Mouse (Mus musculus): ENCODE results near the gene Zbtb9. TPM values are rescaled to one million over a fixed set of nuclear protein-coding genes. Genes with fewer than 3 reads are reported as not detected.

The Zbtb9 gene
- polyA plus RNA-seq, 1 experiment from 2014 or later = 20.6 TPM

DNA sequence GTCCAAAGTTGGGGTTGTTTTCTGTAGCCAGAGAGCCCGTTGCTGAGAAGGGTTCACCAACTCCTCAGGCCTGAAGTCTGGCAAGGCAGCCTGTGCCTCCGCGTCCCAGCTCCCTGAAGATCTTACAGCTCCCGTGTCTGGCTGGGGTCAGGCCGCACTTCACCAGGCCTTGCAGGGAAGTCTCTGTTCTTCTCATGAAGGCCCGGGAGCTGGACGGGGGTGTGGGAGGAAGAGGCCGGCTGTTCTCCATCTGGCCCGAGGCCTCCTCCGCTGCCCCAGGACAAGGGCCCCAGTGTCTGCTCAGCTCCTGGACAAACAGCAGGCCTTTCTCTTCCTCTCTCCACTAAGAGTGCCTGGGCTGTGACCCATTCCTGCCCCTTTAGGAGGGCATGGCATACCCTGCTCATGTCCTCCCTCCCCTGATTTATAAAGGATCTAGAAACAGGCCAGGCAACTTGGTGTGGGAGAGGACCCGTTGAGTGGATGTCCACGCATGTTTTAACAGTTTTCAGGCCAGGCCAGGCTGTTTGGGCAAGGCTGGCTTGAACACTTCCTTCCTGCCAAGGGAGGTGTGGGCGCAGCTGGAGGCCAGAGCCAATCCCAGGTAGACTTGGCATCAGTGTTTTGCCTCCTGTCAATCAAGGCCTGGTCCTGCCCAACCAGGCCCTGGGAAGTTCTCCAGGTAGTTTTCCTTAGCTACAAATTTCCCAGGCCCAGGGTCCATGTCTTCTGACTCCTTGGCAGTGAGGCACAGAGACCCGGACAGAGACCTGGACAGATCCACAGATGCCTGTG is 75.7 kb downstream of the Zbtb9 start:
- WGBS = 67% methylated on average over 14 of the region's 14 CpGs
- no peaks in the 10 kb centered on the region for H3K36me3 ChIP-seq
- peak overlapping the region; percentile 77 for H3K27ac ChIP-seq
- H3K4me3 ChIP-seq = no peak overlapping the region
- H3K27me3 ChIP-seq (ENCODE audit: low read depth, poor library complexity, severe bottlenecking) = no peaks in the 10 kb centered on the region
- DNase-seq (ENCODE audit: low spot score) = peak; percentile 54
- no peaks in the 10 kb centered on the region for H3K9me3 ChIP-seq (replicated peaks)
- H3K4me1 ChIP-seq = peaks cover 36% of the 10 kb centered on the region

- H3K36me3 ChIP-seq = no peaks in the 10 kb centered on the region
- WGBS = 68% methylated on average over 5 of the region's 5 CpGs
- no peaks in the 10 kb centered on the region for H3K27me3 ChIP-seq (ENCODE audit: low read depth, poor library complexity, severe bottlenecking)
- peaks cover 32% of the 10 kb centered on the region for H3K4me1 ChIP-seq
- no peak for DNase-seq (ENCODE audit: low spot score)
- H3K4me3 ChIP-seq = no peak overlapping the region
- peak overlapping the region; percentile 38; the same call in 1 of the 2 replicates for H3K27ac ChIP-seq
- no peaks in the 10 kb centered on the region for H3K9me3 ChIP-seq (replicated peaks)
These were observed 77.9 kb downstream of the Zbtb9 start for GRCm38 (mm10) chr17:27050853-27051252.

DNA sequence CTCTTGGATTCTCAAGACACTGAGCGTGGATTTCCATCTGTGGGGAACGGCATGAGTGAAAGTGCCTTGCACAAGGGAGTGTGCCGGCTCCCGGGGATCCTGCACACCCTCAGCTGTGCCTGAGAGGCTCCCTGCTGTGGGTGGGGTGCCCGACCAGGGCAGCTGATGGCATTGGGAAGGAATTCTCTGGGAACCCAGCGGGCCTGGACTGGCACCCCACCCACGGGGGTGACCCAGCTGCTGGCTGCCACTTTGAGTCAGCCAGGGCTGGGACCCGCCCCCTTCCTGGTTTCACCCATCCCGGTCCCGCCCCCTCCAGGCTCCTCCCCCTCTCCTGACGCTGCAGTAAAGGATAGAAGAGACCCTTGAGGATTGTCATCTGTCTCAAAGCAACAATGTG is 78.5 kb downstream of the Zbtb9 start:
- H3K27ac ChIP-seq = peak overlapping the region; percentile 42; the same call in 1 of the 2 replicates
- DNase-seq (ENCODE audit: low spot score) = no peak
- peaks cover 39% of the 10 kb centered on the region for H3K4me1 ChIP-seq
- WGBS = 35% methylated on average over 11 of the region's 11 CpGs
- no peaks in the 10 kb centered on the region for H3K36me3 ChIP-seq
- H3K27me3 ChIP-seq (ENCODE audit: low read depth, poor library complexity, severe bottlenecking) = no peaks in the 10 kb centered on the region
- H3K4me3 ChIP-seq = no peak overlapping the region
- H3K9me3 ChIP-seq (replicated peaks) = no peaks in the 10 kb centered on the region

DNA sequence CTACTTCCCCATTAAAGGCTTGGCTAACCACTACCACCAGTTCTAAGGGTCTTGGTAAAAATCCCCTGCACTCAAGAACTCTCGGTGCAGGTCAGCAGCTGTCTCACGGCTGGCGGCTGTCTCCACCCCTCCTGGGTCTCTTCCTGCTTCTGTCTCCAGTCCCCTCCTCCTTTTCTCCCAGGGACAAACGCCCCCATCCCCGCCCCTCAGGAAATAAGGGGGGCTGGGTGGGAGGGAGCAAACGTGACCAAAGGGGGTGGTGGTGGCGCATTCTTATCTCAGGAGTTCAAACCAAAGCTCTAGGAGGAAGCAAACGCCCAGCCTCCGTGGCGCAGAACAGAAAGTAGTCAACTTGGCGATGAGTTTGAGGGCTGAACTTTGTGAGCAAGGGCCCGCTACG is 83.2 kb downstream of the Zbtb9 start:
- Histone ChIP-seq H3K36me3 (no peaks in the 10 kb centered on the region), H3K4me1 (peaks cover 56% of the 10 kb centered on the region), H3K4me3 (peak overlapping the region; percentile 67), H3K9me3 (replicated peaks) (no peaks in the 10 kb centered on the region), H3K27me3 (ENCODE audit: low read depth, poor library complexity, severe bottlenecking) (peaks cover 24% of the 10 kb centered on the region), H3K27ac (peak overlapping the region; percentile 88)
- peak; percentile 83 for DNase-seq (ENCODE audit: low spot score)
- under 1% methylated on average over 13 of the region's 13 CpGs for WGBS

- peaks cover 48% of the 10 kb centered on the region for H3K4me1 ChIP-seq
- H3K27ac ChIP-seq = peak within 1 kb of the TSS; percentile 88
- peak; percentile 85 for DNase-seq (ENCODE audit: low spot score)
- peak within 1 kb of the TSS; percentile 67 for H3K4me3 ChIP-seq
- H3K36me3 ChIP-seq = no peaks in the 10 kb centered on the region
- peaks cover 24% of the 10 kb centered on the region for H3K27me3 ChIP-seq (ENCODE audit: low read depth, poor library complexity, severe bottlenecking)
- H3K9me3 ChIP-seq (replicated peaks) = no peaks in the 10 kb centered on the region
- WGBS = under 1% methylated on average over 64 of the region's 66 CpGs
These were observed 84.0 kb downstream of the Zbtb9 start, which contains the start of gene Itpr3 for GRCm38 (mm10) chr17:27056812-27057516. Gene Itpr3 (plus strand): TSS chr17:27057304.

DNA sequence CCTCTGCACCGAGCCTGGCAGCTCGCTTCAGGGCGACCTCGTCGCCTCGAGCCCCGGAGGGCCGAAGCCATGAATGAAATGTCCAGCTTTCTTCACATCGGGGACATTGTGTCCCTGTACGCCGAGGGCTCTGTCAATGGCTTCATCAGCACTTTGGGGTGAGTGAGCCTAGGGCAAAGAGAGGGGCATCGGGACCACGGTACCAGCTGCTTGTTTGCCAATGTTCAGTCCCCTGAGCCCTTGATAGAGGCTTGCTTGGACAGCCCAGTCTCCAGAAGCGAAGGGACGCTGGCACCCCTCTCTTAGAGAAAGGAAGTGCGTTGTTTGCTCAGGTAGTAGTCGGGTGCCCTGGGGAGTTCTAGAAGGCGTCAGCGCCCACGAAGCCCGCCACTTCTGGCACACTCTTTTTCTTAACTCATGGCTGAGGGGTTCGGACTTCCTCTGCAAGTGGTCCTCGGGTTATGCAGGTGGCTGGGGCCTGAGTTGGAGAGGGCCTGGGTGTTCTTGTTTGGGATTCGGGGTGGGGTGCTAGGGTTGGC is 84.6 kb downstream of the Zbtb9 start:
- Histone ChIP-seq H3K36me3 (no peaks in the 10 kb centered on the region), H3K4me3 (peak overlapping the region; percentile 67), H3K4me1 (peaks cover 45% of the 10 kb centered on the region), H3K9me3 (replicated peaks) (no peaks in the 10 kb centered on the region), H3K27ac (peak overlapping the region; percentile 88), H3K27me3 (ENCODE audit: low read depth, poor library complexity, severe bottlenecking) (peaks cover 24% of the 10 kb centered on the region)
- DNase-seq (ENCODE audit: low spot score) = no peak
- under 1% methylated on average over 24 of the region's 24 CpGs for WGBS

Small RNA genes lying within 50 kb of the gene (microRNA-seq; reads per million reads assigned to microRNA genes)
- gene Mir3083 (not detected), gene Mir6968 (not detected)

Other genes with a start within 250 kb of the Zbtb9 start
- 46.0 and 46.9 TPM in 2 replicates for gene Bnip1, start 192.1 kb upstream of the Zbtb9 start, polyA plus RNA-seq (2016; fragmentation: Nextera tagmentation; extraction: Ambion mirVana)
- gene Nkx2-5, start 128.2 kb upstream of the Zbtb9 start, polyA plus RNA-seq (2016; fragmentation: Nextera tagmentation; extraction: Ambion mirVana) = 0.10 and 0.14 TPM in 2 replicates
- gene Kifc5b, start 56.1 kb upstream of the Zbtb9 start, polyA plus RNA-seq (2016; fragmentation: Nextera tagmentation; extraction: Ambion mirVana) = 12.3 and 12.6 TPM in 2 replicates
- 3.5 and 5.0 TPM in 2 replicates for gene Phf1, start 40.1 kb upstream of the Zbtb9 start, polyA plus RNA-seq (2016; fragmentation: Nextera tagmentation; extraction: Ambion mirVana)
- 184 and 188 TPM in 2 replicates for gene Cuta, start 33.6 kb upstream of the Zbtb9 start, polyA plus RNA-seq (2016; fragmentation: Nextera tagmentation; extraction: Ambion mirVana)
- 2.8 and 3.1 TPM in 2 replicates for gene Syngap1, start 31.9 kb upstream of the Zbtb9 start, polyA plus RNA-seq (2016; fragmentation: Nextera tagmentation; extraction: Ambion mirVana)
- gene Bak1, start 55.8 kb downstream of the Zbtb9 start, polyA plus RNA-seq (2016; fragmentation: Nextera tagmentation; extraction: Ambion mirVana) = 3.7 and 4.6 TPM in 2 replicates
- 4.3 and 4.8 TPM in 2 replicates for gene Itpr3, start 84.1 kb downstream of the Zbtb9 start, polyA plus RNA-seq (2016; fragmentation: Nextera tagmentation; extraction: Ambion mirVana)
- gene Uqcc2, start 160.7 kb downstream of the Zbtb9 start, polyA plus RNA-seq (2016; fragmentation: Nextera tagmentation; extraction: Ambion mirVana) = 400 and 433 TPM in 2 replicates
- not detected in 2 replicates for gene Ip6k3, start 194.6 kb downstream of the Zbtb9 start, polyA plus RNA-seq (2016; fragmentation: Nextera tagmentation; extraction: Ambion mirVana)
- 17.9 and 20.2 TPM in 2 replicates for gene Lemd2, start 231.3 kb downstream of the Zbtb9 start, polyA plus RNA-seq (2016; fragmentation: Nextera tagmentation; extraction: Ambion mirVana)